Comparison of ENCODE assay signal across 8 mouse cellular contexts in the genomic region with DNA sequence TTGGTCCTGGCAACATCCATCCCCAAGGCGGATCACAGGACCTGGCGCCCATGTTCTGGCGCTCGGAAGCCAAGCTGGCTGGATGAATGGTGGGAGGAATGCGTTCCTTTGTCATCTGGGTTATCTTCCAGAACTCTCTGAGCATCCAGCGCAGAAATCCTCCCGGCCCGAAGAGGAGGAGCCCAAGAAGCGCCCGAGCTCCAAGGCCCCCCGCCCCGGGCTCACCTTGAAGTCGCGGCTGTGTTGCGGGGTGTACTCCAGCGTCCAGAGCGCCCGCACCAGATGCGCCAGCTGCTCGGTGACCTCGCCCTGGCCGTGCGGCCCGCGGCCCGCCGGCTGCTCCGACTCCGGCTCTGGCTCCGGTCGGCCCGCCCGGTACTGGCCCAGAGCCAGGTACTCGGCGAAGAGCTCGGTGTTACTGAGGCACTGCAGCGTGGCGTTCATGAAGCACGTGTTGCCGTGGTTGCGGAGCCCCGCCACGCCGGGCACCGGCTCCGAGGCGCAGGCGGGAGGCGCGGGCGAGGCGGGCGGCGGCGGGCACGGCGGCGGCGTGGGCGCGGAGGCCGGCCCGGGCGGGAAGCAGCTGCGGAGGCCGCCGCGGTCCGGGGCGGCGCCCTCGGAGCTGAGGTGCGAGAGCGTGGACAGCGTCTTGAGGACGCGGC. TPM values are rescaled to one million over a fixed set of nuclear protein-coding genes. Genes with fewer than 3 reads are reported as not detected.
DNase-seq lines count a peak whose midpoint lies in the region; ATAC-seq lines count a peak whose summit lies in the region.

No protein-coding gene starts in this region.

- H3K36me3 ChIP-seq in embryonic facial prominence, embryonic 12.5 days, result no peaks in the 10 kb centered on the region; the same call in 1 of the 2 replicates
- H3K36me3 ChIP-seq in liver, embryonic 12.5 days, result 0 out of 2 replicates have a peak, but pooled peaks cover 10% of the 10 kb centered on the region
- no peaks in the 10 kb centered on the region for H3K36me3 ChIP-seq in stomach, embryonic 15.5 days

- H3K27me3 ChIP-seq in embryonic facial prominence, embryonic 12.5 days, result no peaks in the 10 kb centered on the region
- peaks cover 28% of the 10 kb centered on the region for H3K27me3 ChIP-seq in liver, embryonic 12.5 days (replicated peaks)
- no peaks in the 10 kb centered on the region for H3K27me3 ChIP-seq in stomach, embryonic 15.5 days (replicated peaks)

- peak; percentile 35 to 51 for DNase-seq in B cell, adult 2 months
- peak; percentile 65 for DNase-seq in adrenal gland, postnatal 25 days
- peak; percentile 34 to 41 for DNase-seq in heart, adult 9 months (ENCODE audit: low spot score in 2 of 2)
- DNase-seq in kidney, adult 9 months, result peak; percentile 49
- DNase-seq in naive thymus-derived CD4-positive, alpha-beta T cell, adult 2 months (ENCODE audit: low read depth), result peak; percentile 56

- peak; percentile 12 for ATAC-seq in embryonic facial prominence, embryonic 12.5 days (ENCODE audit: insufficient number of reproducible peaks, insufficient read depth, low FRiP score, low TSS enrichment)
- peak; percentile 57 for ATAC-seq in liver, embryonic 12.5 days
- peak; percentile 23 for ATAC-seq in stomach, embryonic 15.5 days (ENCODE audit: insufficient read depth, low FRiP score, low read depth)

- WGBS in embryonic facial prominence, embryonic 12.5 days, result under 1% methylated on average over 72 of the region's 77 CpGs
- WGBS in liver, embryonic 12.5 days (ENCODE audit: insufficient replicate concordance), result 3% methylated on average over 67 of the region's 77 CpGs
- WGBS in stomach, embryonic 15.5 days, result under 1% methylated on average over 59 of the region's 77 CpGs

- H3K9ac ChIP-seq in embryonic facial prominence, embryonic 12.5 days, result peak overlapping the region; percentile 80
- peak overlapping the region; percentile 85 for H3K9ac ChIP-seq in liver, embryonic 12.5 days
- peak overlapping the region; percentile 55 for H3K9ac ChIP-seq in stomach, embryonic 15.5 days

- H3K4me1 ChIP-seq in embryonic facial prominence, embryonic 12.5 days, result peaks cover 20% of the 10 kb centered on the region
- peaks cover 57% of the 10 kb centered on the region for H3K4me1 ChIP-seq in liver, embryonic 12.5 days
- H3K4me1 ChIP-seq in stomach, embryonic 15.5 days, result peaks cover 9% of the 10 kb centered on the region; the same call in 1 of the 2 replicates

- H3K4me2 ChIP-seq in embryonic facial prominence, embryonic 12.5 days (replicated peaks), result peak overlapping the region; percentile 96
- peak overlapping the region; percentile 99 for H3K4me2 ChIP-seq in liver, embryonic 12.5 days
- H3K4me2 ChIP-seq in stomach, embryonic 15.5 days, result peak overlapping the region; percentile 84

- peak overlapping the region; percentile 86 for H3K27ac ChIP-seq in embryonic facial prominence, embryonic 12.5 days
- peak overlapping the region; percentile 81 for H3K27ac ChIP-seq in liver, embryonic 12.5 days
- H3K27ac ChIP-seq in stomach, embryonic 15.5 days, result peak overlapping the region; percentile 66; the same call in 1 of the 2 replicates

- peak overlapping the region; percentile 78 for H3K4me3 ChIP-seq in embryonic facial prominence, embryonic 12.5 days
- peak overlapping the region; percentile 87 for H3K4me3 ChIP-seq in liver, embryonic 12.5 days
- peak overlapping the region; percentile 83 for H3K4me3 ChIP-seq in stomach, embryonic 15.5 days (replicated peaks)

- no peaks in the 10 kb centered on the region for H3K9me3 ChIP-seq in embryonic facial prominence, embryonic 12.5 days
- H3K9me3 ChIP-seq in liver, embryonic 12.5 days (replicated peaks), result no peaks in the 10 kb centered on the region
- H3K9me3 ChIP-seq in stomach, embryonic 15.5 days, result no peaks in the 10 kb centered on the region

RNA-seq across cellular contexts. Expression of gene Usp31, which starts 0.5 kb away (rescaled TPM):
- 15.4 and 18.8 TPM in 2 replicates for total RNA-seq in adrenal gland, postnatal 25 days (2021)
- polyA plus RNA-seq in embryonic facial prominence, embryonic 12.5 days (2016; fragmentation: Nextera tagmentation; extraction: Ambion mirVana), result 2.3 and 2.9 TPM in 2 replicates
- polyA plus RNA-seq in liver, embryonic 12.5 days (2016; fragmentation: Nextera tagmentation; extraction: Ambion mirVana), result 1.7 TPM in 2 replicates
- 1.9 and 2.0 TPM in 2 replicates for polyA plus RNA-seq in stomach, embryonic 15.5 days (2015; fragmentation: Nextera tagmentation; extraction: Ambion mirVana)

RNA-seq across cellular contexts. Expression of gene Scnn1g, which starts 27.7 kb away (rescaled TPM):
- 0.09 TPM in 1 of 2 replicates, not detected in the other for total RNA-seq in adrenal gland, postnatal 25 days (2021)
- polyA plus RNA-seq in embryonic facial prominence, embryonic 12.5 days (2016; fragmentation: Nextera tagmentation; extraction: Ambion mirVana), result 0.24 and 0.47 TPM in 2 replicates
- not detected in 2 replicates for polyA plus RNA-seq in liver, embryonic 12.5 days (2016; fragmentation: Nextera tagmentation; extraction: Ambion mirVana)
- polyA plus RNA-seq in stomach, embryonic 15.5 days (2015; fragmentation: Nextera tagmentation; extraction: Ambion mirVana), result 1.4 TPM in 2 replicates

Comparison
In these comparisons a context has a peak if more than half of its experiments do, and no peak if none do; other contexts are left out.
1. Peak in every context shown above with its lines: DNase-seq, ATAC-seq, H3K4me3 ChIP-seq and H3K27ac ChIP-seq.